In the genomic region with DNA sequence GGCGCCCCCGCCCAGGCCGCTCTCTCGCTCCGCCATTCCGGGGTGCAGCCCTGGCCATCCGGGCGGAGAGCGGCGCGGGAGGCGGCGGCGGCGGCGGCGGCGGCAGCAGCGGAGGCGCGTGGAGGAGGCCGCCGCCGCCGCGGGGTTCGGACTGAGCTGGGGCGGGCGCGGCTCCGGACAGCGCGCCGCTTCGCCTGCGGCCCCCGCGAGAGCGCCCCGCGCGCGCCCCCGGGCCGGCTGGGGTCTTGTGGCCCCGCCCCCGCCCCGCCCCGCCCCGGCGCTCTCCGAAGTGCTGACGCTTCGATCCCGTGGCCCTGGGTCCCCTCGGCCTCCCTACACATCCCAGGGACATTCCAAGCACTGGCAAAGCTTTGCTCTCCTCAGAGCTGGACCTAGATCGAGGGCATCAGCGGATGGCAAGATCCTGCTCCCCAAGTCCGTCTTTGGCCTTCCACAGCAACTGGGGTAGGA, we compare ENCODE assay signal across 8 mouse cellular contexts. TPM values are rescaled to one million over a fixed set of nuclear protein-coding genes. Genes with fewer than 3 reads are reported as not detected.
DNase-seq lines count a peak whose midpoint lies in the region; ATAC-seq lines count a peak whose summit lies in the region.

TSS of gene Mapk8ip1 (minus strand) at position 173 of the 471 bp plus-strand sequence.

- DNase-seq in cerebellum, adult 11-12 months: peak; percentile 74
- no peak for DNase-seq in cerebellum, postnatal 4 days (ENCODE audit: low spot score in 2 of 2)
- DNase-seq in ovary, postnatal 36 days (ENCODE audit: low spot score): peak; percentile 45
- DNase-seq in ovary, postnatal 10 days (ENCODE audit: low spot score): no peak
- no peak for DNase-seq in layer of hippocampus, postnatal 14 days (ENCODE audit: low spot score in 2 of 2)
- no peak for DNase-seq in spleen, postnatal 10 days (ENCODE audit: low spot score in 2 of 2)

- no peaks in the 10 kb centered on the region for H3K27me3 ChIP-seq in forebrain, embryonic 12.5 days
- no peaks in the 10 kb centered on the region; the same call in 1 of the 2 replicates for H3K27me3 ChIP-seq in midbrain, embryonic 12.5 days

- H3K4me3 ChIP-seq in forebrain, embryonic 12.5 days (replicated peaks): peak within 1 kb of the TSS; percentile 81
- peak within 1 kb of the TSS; percentile 83 for H3K4me3 ChIP-seq in midbrain, embryonic 12.5 days

- ATAC-seq in forebrain, embryonic 12.5 days (ENCODE audit: low FRiP score): peak; percentile 71
- peak; percentile 69 for ATAC-seq in midbrain, embryonic 12.5 days (ENCODE audit: low FRiP score, low read depth)

- peak within 1 kb of the TSS; percentile 50; the same call in 1 of the 2 replicates for H3K27ac ChIP-seq in forebrain, embryonic 12.5 days
- peak within 1 kb of the TSS; percentile 61 for H3K27ac ChIP-seq in midbrain, embryonic 12.5 days (replicated peaks)

- peak within 1 kb of the TSS; percentile 89 for H3K9ac ChIP-seq in forebrain, embryonic 12.5 days
- H3K9ac ChIP-seq in midbrain, embryonic 12.5 days (replicated peaks): peak within 1 kb of the TSS; percentile 96

- H3K9me3 ChIP-seq in forebrain, embryonic 12.5 days: no peaks in the 10 kb centered on the region
- no peaks in the 10 kb centered on the region for H3K9me3 ChIP-seq in midbrain, embryonic 12.5 days

- WGBS in forebrain, embryonic 12.5 days: 3% methylated on average over 29 of the region's 59 CpGs
- WGBS in midbrain, embryonic 12.5 days: 2% methylated on average over 31 of the region's 59 CpGs

- H3K36me3 ChIP-seq in forebrain, embryonic 12.5 days (replicated peaks): peaks cover 26% of the 10 kb centered on the region
- peaks cover 25% of the 10 kb centered on the region for H3K36me3 ChIP-seq in midbrain, embryonic 12.5 days

- H3K4me2 ChIP-seq in forebrain, embryonic 12.5 days: peak within 1 kb of the TSS; percentile 92
- H3K4me2 ChIP-seq in midbrain, embryonic 12.5 days (replicated peaks): peak within 1 kb of the TSS; percentile 89

- peaks cover 45% of the 10 kb centered on the region for H3K4me1 ChIP-seq in forebrain, embryonic 12.5 days
- peaks cover 44% of the 10 kb centered on the region for H3K4me1 ChIP-seq in midbrain, embryonic 12.5 days

RNA-seq across cellular contexts. Expression of gene Mapk8ip1, which starts in this region (rescaled TPM):
- 83.2 and 83.5 TPM in 2 replicates for polyA plus RNA-seq in forebrain, embryonic 12.5 days (2016; fragmentation: Nextera tagmentation; extraction: Ambion mirVana)
- total RNA-seq in layer of hippocampus, postnatal 14 days (2021): 100 to 1,000 TPM; 386 to 394 TPM
- 105 and 112 TPM in 2 replicates for polyA plus RNA-seq in midbrain, embryonic 12.5 days (2016; fragmentation: Nextera tagmentation; extraction: Ambion mirVana)

Comparison
In these comparisons a context has a peak if more than half of its experiments do, and no peak if none do; other contexts are left out.
1. DNase-seq: peak in cerebellum, adult 11-12 months (single experiment) and ovary, postnatal 36 days (single experiment); none in cerebellum, postnatal 4 days (0 of 2), ovary, postnatal 10 days (single experiment), layer of hippocampus, postnatal 14 days (0 of 2) and spleen, postnatal 10 days (0 of 2).